Mouse (Mus musculus): ENCODE data around the gene Ctnnd1.

- TF ChIP-seq CTCF (IDR thresholded peaks at IDR 0.05; ENCODE audit: control insufficient read depth, insufficient read depth, insufficient replicate concordance, low read depth, low read length) = no peak
- no peak for TF ChIP-seq POLR2A (IDR thresholded peaks at IDR 0.05; ENCODE audit: control insufficient read depth, low read depth, low read length)
Observed at GRCm38 (mm10) chr2:84647051-84647568, 3.5 kb downstream of the Ctnnd1 start.

Measured in testis, adult 2 months (tissue).